Mouse (Mus musculus) stomach, embryonic 14.5 days (tissue): ENCODE data around the gene Ciao2b. TPM values are rescaled to one million over a fixed set of nuclear protein-coding genes. Genes with fewer than 3 reads are reported as not detected.

Experiments used
- ATAC-seq: fragments of 200-750 bp; cut with Nextera tagmentation; 2 replicates; pipeline ENCODE4 v1.8.0; 2017; ENCODE audit warnings: low read depth, moderate TSS enrichment; ENCODE audit not compliant: insufficient number of reproducible peaks, insufficient read depth, low FRiP score
- H3K27ac ChIP-seq: fragments of 300-500 bp; sonication (generic); 2 replicates; pipeline ENCODE4 v1.5.1; 2014; ENCODE audit warnings: mild to moderate bottlenecking, low read length, moderate library complexity, mixed read lengths
- H3K27me3 ChIP-seq: fragments of 300-500 bp; sonication (generic); 2 replicates; pipeline ENCODE4 v1.6.1; 2014; ENCODE audit warnings: low read length, control low read depth, mixed read lengths; ENCODE audit not compliant: control insufficient read depth, insufficient read depth
- H3K36me3 ChIP-seq: fragments of 300-500 bp; sonication (generic); 2 replicates; pipeline ENCODE4 v1.6.1; 2014; ENCODE audit warnings: mild to moderate bottlenecking, control low read depth, low read length, moderate library complexity, mixed read lengths; ENCODE audit not compliant: control insufficient read depth, insufficient read depth
- H3K4me1 ChIP-seq: fragments of 300-500 bp; sonication (generic); 2 replicates; pipeline ENCODE4 v1.6.1; 2014; ENCODE audit warnings: low read length, control low read depth, mixed read lengths; ENCODE audit not compliant: control insufficient read depth, insufficient read depth
- H3K4me2 ChIP-seq: fragments of 300-500 bp; sonication (generic); replicated peaks from 2 replicates; pipeline ENCODE4 v1.6.1; 2014; ENCODE audit warnings: low read depth, low read length, control low read depth
- H3K4me3 ChIP-seq: fragments of 300-500 bp; sonication (generic); 2 replicates; pipeline ENCODE4 v1.5.1; 2014; ENCODE audit warnings: low read depth, low read length, control low read depth
- H3K9ac ChIP-seq: fragments of 300-500 bp; sonication (generic); replicated peaks from 2 replicates; pipeline ENCODE4 v1.6.1; 2014; ENCODE audit warnings: low read depth, mild to moderate bottlenecking, control low read depth, low read length, moderate library complexity, mixed read lengths
- H3K9me3 ChIP-seq: fragments of 300-500 bp; sonication (generic); 2 replicates; pipeline ENCODE4 v1.6.1; 2016; ENCODE audit warnings: low read depth, low read length, control low read depth; ENCODE audit not compliant: control insufficient read depth
- WGBS: fragments of 180-500 bp; shearing (Covaris S2); extraction: QIAGEN DNeasy Blood & Tissue Kit; methylation state at CpG from one replicate; pipeline ENCODE4 v1.1.7; 2014; 5-methylcytosine and 5-hydroxymethylcytosine counted together
- polyA plus RNA-seq: library from polyadenylated mRNA; unstranded; fragments of >200 nt; fragmentation: Nextera tagmentation; extraction: Ambion mirVana; gene quantifications from 2 replicates; pipeline ENCODE4 v1.2.1, GENCODE M21; 2014

The Ciao2b gene
- polyA plus RNA-seq, 1 experiment from 2014 or later = 94.1 TPM

DNA sequence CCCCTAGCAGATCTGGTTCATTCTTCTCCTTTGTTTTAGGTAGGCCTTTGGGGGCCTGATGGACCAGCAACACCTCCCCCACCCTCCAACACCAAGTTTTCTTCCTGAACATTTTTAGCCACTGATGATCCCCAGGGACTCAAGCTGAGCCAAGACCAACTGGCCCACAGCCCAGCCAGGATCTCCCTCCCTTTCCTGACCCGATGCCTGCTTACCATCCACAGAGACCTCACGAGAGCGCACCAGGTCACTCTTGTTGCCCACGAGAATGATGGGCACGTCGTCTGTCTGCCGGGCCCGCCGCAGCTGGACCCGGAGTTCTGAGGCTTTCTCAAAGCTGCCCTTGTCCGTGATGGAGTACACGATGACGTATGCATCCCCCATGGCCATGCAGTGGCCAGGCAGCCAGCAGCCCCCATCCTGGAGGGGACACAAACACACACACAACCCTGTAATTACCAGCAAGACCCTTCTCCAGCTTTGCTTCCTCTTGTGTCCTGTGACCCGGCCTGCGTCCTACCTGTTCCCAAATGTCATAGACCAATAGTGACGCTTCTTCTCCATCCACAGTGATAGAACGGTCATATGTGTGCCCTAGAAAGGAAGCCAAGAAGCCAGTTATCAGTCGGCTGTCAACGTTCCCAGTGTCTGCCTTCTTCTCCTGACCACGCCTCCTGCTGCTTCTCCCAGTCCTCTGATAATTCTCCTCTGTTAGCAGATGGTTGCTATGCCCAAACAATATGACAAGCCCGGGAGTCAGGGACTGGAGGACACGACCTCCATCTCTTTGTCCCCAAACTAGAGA lies 12.3 kb downstream of the Ciao2b start:
- Histone ChIP-seq H3K36me3 (no peaks in the 10 kb centered on the region), H3K4me3 (no peak overlapping the region), H3K27ac (no peak overlapping the region), H3K27me3 (no peaks in the 10 kb centered on the region), H3K9me3 (no peaks in the 10 kb centered on the region), H3K4me1 (peaks cover 7% of the 10 kb centered on the region; the same call in 1 of the 2 replicates), H3K9ac (no peak overlapping the region), H3K4me2 (no peak overlapping the region)
- ATAC-seq = no peak
- 73% methylated on average over 22 of the region's 22 CpGs for WGBS

DNA sequence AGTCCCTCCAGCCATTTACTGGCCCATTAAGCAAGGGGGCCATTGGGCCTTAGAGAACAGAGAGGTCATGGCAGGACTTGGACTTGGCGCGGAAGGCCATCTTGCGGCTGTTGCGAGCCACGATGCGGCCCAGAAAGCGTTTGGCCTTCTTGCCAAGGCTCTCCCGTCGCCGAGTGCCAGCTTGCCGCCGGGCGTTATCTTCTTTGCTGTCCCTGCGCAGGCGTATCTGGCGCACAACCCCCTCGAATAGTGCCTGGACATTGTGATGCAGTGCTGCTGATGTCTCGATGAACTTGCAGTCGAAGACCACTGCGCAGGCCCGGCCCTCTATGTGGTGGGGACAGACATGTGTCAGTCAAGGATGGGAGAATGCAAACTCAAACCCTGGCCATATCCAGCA lies 13.4 kb downstream of the Ciao2b start:
- Histone ChIP-seq H3K9ac (no peak overlapping the region), H3K36me3 (no peaks in the 10 kb centered on the region), H3K9me3 (no peaks in the 10 kb centered on the region), H3K4me3 (no peak overlapping the region), H3K27me3 (no peaks in the 10 kb centered on the region), H3K4me1 (peaks cover 7% of the 10 kb centered on the region; the same call in 1 of the 2 replicates), H3K4me2 (no peak overlapping the region), H3K27ac (no peak overlapping the region)
- WGBS = 93% methylated on average over 21 of the region's 21 CpGs
- ATAC-seq = no peak

DNA sequence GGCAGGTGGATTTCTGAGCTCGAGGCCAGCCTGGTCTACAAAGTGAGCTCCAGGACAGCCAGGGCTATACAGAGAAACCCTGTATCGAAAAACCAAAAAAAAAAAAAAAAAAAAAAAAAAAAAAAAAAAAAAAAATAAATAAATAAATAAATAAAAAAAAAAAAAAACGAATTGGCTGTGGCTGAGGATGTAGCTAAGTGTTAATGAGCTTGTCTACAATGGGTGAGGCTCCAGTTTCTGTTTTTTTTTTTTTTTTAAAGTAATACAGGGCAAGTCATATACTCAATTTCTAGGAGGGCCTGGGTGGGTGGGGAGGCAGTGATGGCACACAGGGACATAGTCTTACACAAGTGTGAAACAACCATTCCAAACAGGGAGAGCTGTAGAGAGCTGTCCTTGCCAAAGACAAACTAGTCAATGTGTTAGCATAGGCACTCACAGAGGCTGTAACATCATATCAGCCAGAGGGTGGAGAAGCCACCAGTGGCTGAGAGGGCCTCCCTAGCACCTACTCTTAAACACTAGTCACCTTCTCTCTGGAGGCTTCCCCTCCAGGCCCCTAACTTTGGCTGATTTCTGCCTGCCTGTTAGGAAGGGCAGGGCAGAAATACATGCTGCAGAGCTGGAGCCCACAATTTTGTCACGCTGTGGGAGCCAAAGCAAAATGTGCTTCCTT lies 14.6 kb downstream of the Ciao2b start:
- 77% methylated on average over 4 of the region's 4 CpGs for WGBS

DNA sequence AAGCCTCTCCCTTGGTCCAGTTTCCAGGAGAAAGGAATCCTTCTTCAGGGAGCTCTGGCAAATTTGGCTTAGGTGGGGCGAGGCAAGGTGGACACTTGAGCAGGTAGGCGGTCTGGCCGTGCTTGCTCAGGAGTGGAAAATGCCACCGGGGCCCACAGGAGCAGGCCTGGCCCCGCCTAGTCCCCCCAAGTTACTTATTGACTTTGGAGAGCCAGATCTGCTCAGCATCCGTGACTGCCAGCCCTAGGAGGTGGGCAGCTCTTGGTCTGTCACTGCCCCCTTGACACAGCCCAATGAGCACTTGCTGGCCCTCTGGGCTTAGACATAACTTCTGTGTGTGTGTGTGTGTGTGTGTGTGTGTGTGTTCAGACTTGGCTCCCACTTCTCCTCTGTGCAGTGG lies 17.6 kb downstream of the Ciao2b start, which contains the start of gene Cdh16:
Gene Cdh16 (minus strand): TSS at position 236 of the 400 bp plus-strand sequence.
- Histone ChIP-seq H3K27me3 (no peaks in the 10 kb centered on the region), H3K27ac (no peak within 1 kb of the TSS), H3K4me1 (no peaks in the 10 kb centered on the region), H3K9ac (no peak within 1 kb of the TSS), H3K9me3 (no peaks in the 10 kb centered on the region), H3K4me3 (no peak within 1 kb of the TSS), H3K36me3 (no peaks in the 10 kb centered on the region), H3K4me2 (no peak within 1 kb of the TSS)
- ATAC-seq = peak; percentile 66
- WGBS = 54% methylated on average over 6 of the region's 6 CpGs

More for the DNA sequence above, 14.6 kb downstream of the Ciao2b start:
- Histone ChIP-seq H3K9ac (no peak overlapping the region), H3K4me3 (no peak overlapping the region), H3K27ac (no peak overlapping the region), H3K9me3 (no peaks in the 10 kb centered on the region), H3K27me3 (no peaks in the 10 kb centered on the region), H3K4me1 (peaks cover 7% of the 10 kb centered on the region; the same call in 1 of the 2 replicates), H3K36me3 (no peaks in the 10 kb centered on the region), H3K4me2 (no peak overlapping the region)
- ATAC-seq = no peak

DNA sequence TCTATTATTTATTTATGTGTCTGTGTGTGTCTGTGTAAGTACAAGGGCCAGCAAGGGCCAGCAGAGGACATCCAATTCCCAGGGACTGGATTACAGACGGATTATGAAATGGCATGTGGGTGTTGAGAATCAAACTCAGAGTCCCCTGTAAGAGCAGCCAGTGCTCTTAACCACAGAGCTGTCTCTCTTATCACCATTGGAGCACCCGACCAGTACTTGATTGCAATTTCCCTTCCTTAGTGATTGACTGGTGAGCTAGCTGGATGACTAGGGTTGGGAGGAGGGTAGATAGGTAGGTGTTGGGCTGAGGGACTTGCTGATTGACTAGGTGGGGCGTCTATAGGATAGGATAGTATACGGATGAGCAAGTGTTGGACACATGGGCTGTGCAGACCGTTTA lies 21.0 kb downstream of the Ciao2b start:
- Histone ChIP-seq H3K4me3 (no peak overlapping the region), H3K36me3 (no peaks in the 10 kb centered on the region), H3K27ac (no peak overlapping the region), H3K27me3 (no peaks in the 10 kb centered on the region), H3K4me1 (no peaks in the 10 kb centered on the region), H3K9ac (no peak overlapping the region), H3K9me3 (no peaks in the 10 kb centered on the region), H3K4me2 (no peak overlapping the region)
- no peak for ATAC-seq
- 75% methylated on average over 5 of the region's 5 CpGs for WGBS

DNA sequence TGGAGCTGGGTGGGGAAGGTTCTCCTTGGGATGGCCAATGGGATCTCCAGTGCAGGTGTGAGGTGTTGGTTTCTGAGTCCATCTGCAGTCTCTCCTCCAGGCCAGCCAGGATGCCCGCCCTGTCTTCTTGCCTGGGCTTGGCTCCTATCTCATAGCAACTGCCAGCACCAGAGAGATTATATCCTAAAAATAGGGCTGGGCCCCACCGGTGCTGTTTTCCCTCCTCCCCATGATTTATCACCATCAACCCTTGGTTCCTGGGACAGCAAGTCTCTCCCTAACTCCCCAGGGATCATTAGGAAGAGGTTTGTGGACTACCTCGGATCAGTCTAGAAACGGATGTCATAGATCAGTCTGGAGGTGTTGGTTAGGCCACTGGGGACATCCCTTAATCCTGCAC lies 28.6 kb downstream of the Ciao2b start:
- Histone ChIP-seq H3K9me3 (no peaks in the 10 kb centered on the region), H3K27me3 (no peaks in the 10 kb centered on the region), H3K4me3 (no peak overlapping the region), H3K36me3 (no peaks in the 10 kb centered on the region), H3K4me2 (no peak overlapping the region), H3K4me1 (peaks cover 14% of the 10 kb centered on the region; the same call in 1 of the 2 replicates), H3K9ac (no peak overlapping the region), H3K27ac (no peak overlapping the region)
- WGBS = 60% methylated on average over 4 of the region's 4 CpGs
- ATAC-seq = no peak

DNA sequence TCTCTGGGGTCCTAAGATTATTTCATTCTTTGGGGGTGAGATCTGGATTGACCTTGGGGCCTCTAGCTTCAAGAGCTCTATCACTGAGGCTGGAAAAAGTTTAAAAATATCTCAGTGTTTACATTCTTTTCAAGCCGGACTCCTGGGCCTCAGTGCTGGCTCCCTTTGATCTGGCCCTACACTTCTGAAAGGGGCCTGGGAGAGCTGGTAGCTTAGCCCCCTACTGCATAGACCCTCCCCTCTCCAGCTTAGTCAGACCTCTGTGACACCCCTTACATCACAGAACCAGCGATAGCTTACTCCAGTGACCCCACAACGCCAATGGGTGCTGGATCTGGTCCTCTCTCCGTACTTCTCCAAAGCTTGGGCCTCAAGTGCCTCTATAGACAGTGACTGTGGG lies 30.2 kb downstream of the Ciao2b start:
- H3K27ac ChIP-seq = peak overlapping the region; percentile 21; the same call in 1 of the 2 replicates
- no peak overlapping the region for H3K9ac ChIP-seq
- no peaks in the 10 kb centered on the region for H3K9me3 ChIP-seq
- peaks cover 14% of the 10 kb centered on the region; the same call in 1 of the 2 replicates for H3K4me1 ChIP-seq
- WGBS = 41% methylated on average over 4 of the region's 4 CpGs
- H3K27me3 ChIP-seq = no peaks in the 10 kb centered on the region
- ATAC-seq = peak; percentile 50
- no peak overlapping the region for H3K4me3 ChIP-seq
- no peaks in the 10 kb centered on the region for H3K36me3 ChIP-seq
- no peak overlapping the region for H3K4me2 ChIP-seq

DNA sequence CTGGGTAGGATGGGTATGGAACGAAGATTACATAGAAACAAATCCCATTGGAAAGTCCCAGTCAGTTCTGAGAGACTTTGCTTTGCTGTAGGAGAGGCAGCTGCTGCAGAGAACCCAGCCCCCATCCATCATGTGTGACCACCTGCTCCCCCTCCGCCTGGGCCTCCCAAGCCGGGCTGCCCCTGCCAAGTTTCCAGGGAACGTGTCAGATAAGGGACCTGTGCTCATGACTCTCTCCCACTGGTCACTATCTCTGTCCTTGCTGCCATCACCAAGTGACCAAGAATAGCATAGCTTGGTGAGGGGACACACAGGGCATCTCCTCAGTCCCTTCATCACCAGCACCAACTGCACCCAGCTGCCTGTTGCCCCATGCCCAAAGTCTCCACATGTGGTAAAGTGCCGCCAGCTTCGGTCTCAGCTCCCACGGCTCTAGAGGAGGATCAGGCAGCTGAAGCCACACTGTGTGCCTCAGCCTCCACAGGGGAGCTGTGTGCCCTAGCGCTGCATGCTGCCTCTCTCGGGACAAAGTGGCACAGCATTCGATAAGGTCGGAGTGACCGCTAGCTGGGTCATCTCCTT lies 31.5 kb downstream of the Ciao2b start:
- no peak overlapping the region for H3K9ac ChIP-seq
- no peak overlapping the region for H3K27ac ChIP-seq
- no peak overlapping the region for H3K4me2 ChIP-seq

More for the DNA sequence above, 31.5 kb downstream of the Ciao2b start:
- no peak for ATAC-seq
- Histone ChIP-seq H3K36me3 (no peaks in the 10 kb centered on the region), H3K4me1 (peaks cover 14% of the 10 kb centered on the region; the same call in 1 of the 2 replicates), H3K9me3 (no peaks in the 10 kb centered on the region), H3K4me3 (no peak overlapping the region), H3K27me3 (no peaks in the 10 kb centered on the region)
- WGBS = 62% methylated on average over 12 of the region's 12 CpGs
